ENCODE assay signal across 8 mouse cellular contexts in the genomic region with DNA sequence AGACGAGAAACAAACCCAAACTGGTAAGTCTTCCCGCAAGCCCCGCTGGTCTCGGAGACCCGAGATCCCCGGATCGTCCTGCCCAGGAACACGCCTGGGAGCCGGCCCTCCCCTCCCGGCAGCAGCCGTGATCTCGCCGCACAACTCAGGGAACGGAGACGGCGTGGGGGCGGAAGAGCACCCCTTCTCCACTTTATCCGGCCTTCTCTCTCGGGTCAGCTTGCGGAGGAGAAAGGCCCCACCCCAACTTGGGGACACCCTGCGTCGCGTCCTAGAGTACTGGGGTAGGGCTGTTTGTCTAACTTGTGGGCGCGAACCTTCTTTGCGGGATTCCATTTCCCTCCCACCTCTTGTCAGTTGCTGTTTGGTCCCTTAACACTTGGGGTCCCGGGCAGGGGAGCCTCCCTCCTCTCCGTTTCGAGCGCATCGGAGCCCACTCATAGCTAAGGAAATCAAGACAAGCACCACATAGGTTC. TPM values are rescaled to one million over a fixed set of nuclear protein-coding genes. Genes with fewer than 3 reads are reported as not detected.
DNase-seq lines count a peak whose midpoint lies in the region; ATAC-seq lines count a peak whose summit lies in the region.

No protein-coding gene starts in this region.

- peak overlapping the region; percentile 62 for H3K4me3 ChIP-seq in heart, embryonic 12.5 days
- H3K4me3 ChIP-seq in stomach, embryonic 15.5 days (replicated peaks): peak overlapping the region; percentile 59

- H3K9ac ChIP-seq in heart, embryonic 12.5 days: peak overlapping the region; percentile 74
- H3K9ac ChIP-seq in stomach, embryonic 15.5 days: peak overlapping the region; percentile 39

- H3K36me3 ChIP-seq in heart, embryonic 12.5 days: no peaks in the 10 kb centered on the region
- no peaks in the 10 kb centered on the region for H3K36me3 ChIP-seq in stomach, embryonic 15.5 days

- DNase-seq in adrenal gland, adult 18-20 months (ENCODE audit: low spot score in 2 of 2): peak; percentile 31 to 37
- DNase-seq in adrenal gland, adult 2 months: no peak
- peak; percentile 8 to 9 for DNase-seq in spleen, postnatal 36 days (ENCODE audit: low spot score in 2 of 2)
- no peak for DNase-seq in spleen, adult 12 weeks (ENCODE audit: low spot score)
- DNase-seq in kidney, postnatal 4 days: peak; percentile 35 to 46
- peak; percentile 32 to 35 for DNase-seq in lung, postnatal 4 days

- WGBS in heart, embryonic 12.5 days: 16% methylated on average over 30 of the region's 31 CpGs
- WGBS in stomach, embryonic 15.5 days: 18% methylated on average over 28 of the region's 31 CpGs

- H3K4me2 ChIP-seq in heart, embryonic 12.5 days: peak overlapping the region; percentile 71
- peak overlapping the region; percentile 47 for H3K4me2 ChIP-seq in stomach, embryonic 15.5 days

- H3K27me3 ChIP-seq in heart, embryonic 12.5 days (replicated peaks): no peaks in the 10 kb centered on the region
- no peaks in the 10 kb centered on the region for H3K27me3 ChIP-seq in stomach, embryonic 15.5 days (replicated peaks)

- 0 out of 2 replicates have a peak, but pooled peaks have one; percentile 59 for ATAC-seq in heart, embryonic 12.5 days (ENCODE audit: insufficient number of reproducible peaks, low FRiP score)
- ATAC-seq in stomach, embryonic 15.5 days (ENCODE audit: insufficient read depth, low FRiP score, low read depth): peak; percentile 57

- no peaks in the 10 kb centered on the region for H3K4me1 ChIP-seq in heart, embryonic 12.5 days (replicated peaks)
- H3K4me1 ChIP-seq in stomach, embryonic 15.5 days: no peaks in the 10 kb centered on the region

- H3K9me3 ChIP-seq in heart, embryonic 12.5 days (replicated peaks): no peaks in the 10 kb centered on the region
- no peaks in the 10 kb centered on the region for H3K9me3 ChIP-seq in stomach, embryonic 15.5 days

- peak overlapping the region; percentile 46; the same call in 1 of the 2 replicates for H3K27ac ChIP-seq in heart, embryonic 12.5 days (ENCODE audit: poor library complexity, severe bottlenecking)
- H3K27ac ChIP-seq in stomach, embryonic 15.5 days: peak overlapping the region; percentile 71

RNA-seq across cellular contexts. Expression of a gene that starts 0.6 kb away (rescaled TPM):
- 10 to 100 TPM; 21.8 to 22.9 TPM for total RNA-seq in adrenal gland, adult 18-20 months (2021)
- 10 to 100 TPM; 20.1 to 24.8 TPM for total RNA-seq in adrenal gland, adult 2 months (2021)
- 2.5 and 3.7 TPM in 2 replicates for polyA plus RNA-seq in adrenal gland, adult 2 months (2012; rRNA removed)
- 6.4 and 7.5 TPM in 2 replicates for polyA plus RNA-seq in heart, embryonic 12.5 days (2016; fragmentation: Nextera tagmentation; extraction: Ambion mirVana)
- polyA plus RNA-seq in stomach, embryonic 15.5 days (2015; fragmentation: Nextera tagmentation; extraction: Ambion mirVana): 6.4 and 6.9 TPM in 2 replicates

Comparison
In these comparisons a context has a peak if more than half of its experiments do, and no peak if none do; other contexts are left out.
1. DNase-seq: peak in adrenal gland, adult 18-20 months (2 of 2), spleen, postnatal 36 days (2 of 2), kidney, postnatal 4 days (2 of 2) and lung, postnatal 4 days (2 of 2); none in adrenal gland, adult 2 months (single experiment) and spleen, adult 12 weeks (single experiment).